Mouse (Mus musculus) 416B (cell line): ENCODE results near the gene Plvap.

ENCODE experiments used
- DNase-seq: peaks from one replicate; pipeline ENCODE4 v3.0.0; 2011; ENCODE audit warnings: low read depth

The Plvap gene

GRCm38 (mm10) chr8:71464513-71465500 lies 46.7 kb downstream of the Plvap start, which contains the start of gene Mrpl34:
Gene Mrpl34, plus strand, starts transcription at chr8:71464959.
- DNase-seq: peak; percentile 100

GRCm38 (mm10) chr8:71463188-71464033 lies 48.1 kb downstream of the Plvap start, which contains the start of gene Abhd8:
Gene Abhd8, minus strand, starts transcription at chr8:71463655.
- peak; percentile 96 for DNase-seq

- peak; percentile 46 for DNase-seq
Measured at GRCm38 (mm10) chr8:71462786-71463185, 48.8 kb downstream of the Plvap start.

GRCm38 (mm10) chr8:71462191-71462590 lies 49.4 kb downstream of the Plvap start:
- DNase-seq: no peak

GRCm38 (mm10) chr8:71461152-71461840 lies 50.3 kb downstream of the Plvap start:
- no peak for DNase-seq

GRCm38 (mm10) chr8:71460716-71461115 lies 50.8 kb downstream of the Plvap start:
- no peak for DNase-seq

GRCm38 (mm10) chr8:71457659-71458270 lies 53.8 kb downstream of the Plvap start:
- DNase-seq: no peak

- no peak for DNase-seq
Measured at GRCm38 (mm10) chr8:71456906-71457305, 54.6 kb downstream of the Plvap start.

GRCm38 (mm10) chr8:71454668-71455067 lies 56.9 kb downstream of the Plvap start:
- no peak for DNase-seq

GRCm38 (mm10) chr8:71452669-71453068 lies 58.9 kb downstream of the Plvap start:
- DNase-seq: no peak

- no peak for DNase-seq
Measured at GRCm38 (mm10) chr8:71451777-71452176, 59.8 kb downstream of the Plvap start.

GRCm38 (mm10) chr8:71451337-71451736 lies 60.2 kb downstream of the Plvap start:
- DNase-seq: no peak
